8 mouse cellular contexts compared by ENCODE assay signal in the genomic region with DNA sequence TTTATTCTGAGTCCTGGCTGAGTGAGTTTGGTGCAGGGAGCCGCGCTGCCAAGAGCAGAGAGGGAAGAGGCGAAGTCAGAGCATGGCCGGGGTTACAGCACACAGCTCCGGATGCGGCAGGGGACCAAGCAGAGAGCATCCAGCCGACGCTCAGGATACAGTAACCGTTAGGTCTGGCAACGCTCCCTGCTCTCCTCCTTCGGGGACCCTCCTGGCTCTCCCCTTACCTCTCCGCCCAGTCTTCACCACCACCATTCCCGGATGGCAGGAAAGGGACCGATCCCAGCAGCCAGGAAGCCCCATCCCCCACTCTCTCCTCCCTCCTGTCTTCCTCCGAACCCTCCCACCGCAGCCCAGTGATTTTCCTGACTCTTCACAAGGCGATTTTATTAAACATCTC. TPM values are rescaled to one million over a fixed set of nuclear protein-coding genes. Genes with fewer than 3 reads are reported as not detected.
A peak's percentile ranks its signal among the peaks of the same experiment; 100 is the strongest.
DNase-seq lines count a peak whose midpoint lies in the region; ATAC-seq lines count a peak whose summit lies in the region.

No protein-coding gene starts in this region.

- H3K4me1 ChIP-seq in forebrain, embryonic 10.5 days: peaks cover 16% of the 10 kb centered on the region
- H3K4me1 ChIP-seq in midbrain, embryonic 16.5 days (ENCODE audit: control insufficient read depth, insufficient read depth, low read length): peaks cover 6% of the 10 kb centered on the region; the same call in 1 of the 2 replicates

- 1% methylated on average over 17 of the region's 17 CpGs for WGBS in forebrain, embryonic 10.5 days
- under 1% methylated on average over 15 of the region's 17 CpGs for WGBS in midbrain, embryonic 16.5 days

- H3K4me3 ChIP-seq in forebrain, embryonic 10.5 days: peak overlapping the region; percentile 58
- peak overlapping the region; percentile 35 for H3K4me3 ChIP-seq in midbrain, embryonic 16.5 days (ENCODE audit: low read depth, low read length)

- H3K36me3 ChIP-seq in forebrain, embryonic 10.5 days (replicated peaks): no peaks in the 10 kb centered on the region
- no peaks in the 10 kb centered on the region for H3K36me3 ChIP-seq in midbrain, embryonic 16.5 days (ENCODE audit: control insufficient read depth, insufficient read depth, low read length)

- DNase-seq in kidney, postnatal 10 days: peak; percentile 57
- DNase-seq in kidney, adult 18-20 months: no peak
- peak; percentile 51 for DNase-seq in forebrain, embryonic 10.5 days (ENCODE audit: extremely low spot score, low spot score)
- DNase-seq in induced T-regulatory cell, adult 2 months (ENCODE audit: low read depth): peak; percentile 25
- no peak for DNase-seq in thymus, postnatal 10 days (ENCODE audit: low spot score in 2 of 2)
- no peak for DNase-seq in adrenal gland, adult 2 months

- peak overlapping the region; percentile 62 for H3K9ac ChIP-seq in midbrain, embryonic 16.5 days (ENCODE audit: low read depth, low read length)

- peak overlapping the region; percentile 81 for H3K27ac ChIP-seq in forebrain, embryonic 10.5 days
- H3K27ac ChIP-seq in midbrain, embryonic 16.5 days (ENCODE audit: low read length): no peak overlapping the region

- peaks cover 71% of the 10 kb centered on the region for H3K27me3 ChIP-seq in forebrain, embryonic 10.5 days (ENCODE audit: poor library complexity, severe bottlenecking)
- H3K27me3 ChIP-seq in midbrain, embryonic 16.5 days (ENCODE audit: control insufficient read depth, insufficient read depth, low read depth, low read length): no peaks in the 10 kb centered on the region

- peak; percentile 74; the same call in 1 of the 2 replicates for ATAC-seq in cerebellum, adult (ENCODE audit: insufficient number of reproducible peaks, low FRiP score, low TSS enrichment)
- ATAC-seq in midbrain, embryonic 16.5 days: peak; percentile 84

- H3K9me3 ChIP-seq in forebrain, embryonic 10.5 days: 0 out of 2 replicates have a peak, but pooled peaks cover 4% of the 10 kb centered on the region
- no peaks in the 10 kb centered on the region for H3K9me3 ChIP-seq in midbrain, embryonic 16.5 days (replicated peaks; ENCODE audit: control insufficient read depth, low read length, poor library complexity, severe bottlenecking)

- H3K4me2 ChIP-seq in midbrain, embryonic 16.5 days (ENCODE audit: low read length): peak overlapping the region; percentile 54

RNA-seq across cellular contexts. Expression of a gene that starts 20.7 kb away (rescaled TPM):
- 0.31 and 0.43 TPM in 2 replicates for polyA plus RNA-seq in forebrain, embryonic 10.5 days (2016; fragmentation: Nextera tagmentation; extraction: Ambion mirVana)
- polyA plus RNA-seq in midbrain, embryonic 16.5 days (2015; fragmentation: Nextera tagmentation; extraction: Ambion mirVana): 5.2 and 5.3 TPM in 2 replicates
- 10 to 100 TPM; 37.7 to 57.1 TPM for total RNA-seq in adrenal gland, adult 2 months (2021)
- polyA plus RNA-seq in adrenal gland, adult 2 months (2012; rRNA removed): 45.7 and 61.7 TPM in 2 replicates

RNA-seq across cellular contexts. Expression of a gene that starts 20.8 kb away (rescaled TPM):
- polyA plus RNA-seq in forebrain, embryonic 10.5 days (2016; fragmentation: Nextera tagmentation; extraction: Ambion mirVana): 116 and 119 TPM in 2 replicates
- 86.1 and 92.8 TPM in 2 replicates for polyA plus RNA-seq in midbrain, embryonic 16.5 days (2015; fragmentation: Nextera tagmentation; extraction: Ambion mirVana)
- total RNA-seq in adrenal gland, adult 2 months (2021): 10 to 100 TPM; 53.1 to 84.0 TPM
- polyA plus RNA-seq in adrenal gland, adult 2 months (2012; rRNA removed): 194 and 250 TPM in 2 replicates

RNA-seq across cellular contexts. Expression of a gene that starts 56.9 kb away (rescaled TPM):
- polyA plus RNA-seq in forebrain, embryonic 10.5 days (2016; fragmentation: Nextera tagmentation; extraction: Ambion mirVana): 64.2 and 67.3 TPM in 2 replicates
- polyA plus RNA-seq in midbrain, embryonic 16.5 days (2015; fragmentation: Nextera tagmentation; extraction: Ambion mirVana): 22.9 and 25.4 TPM in 2 replicates
- 100 to 1,000 TPM; 165 to 185 TPM for total RNA-seq in adrenal gland, adult 2 months (2021)
- polyA plus RNA-seq in adrenal gland, adult 2 months (2012; rRNA removed): 74.7 and 96.9 TPM in 2 replicates

RNA-seq across cellular contexts. Expression of a gene that starts 57.8 kb away (rescaled TPM):
- 119 and 132 TPM in 2 replicates for polyA plus RNA-seq in forebrain, embryonic 10.5 days (2016; fragmentation: Nextera tagmentation; extraction: Ambion mirVana)
- 172 and 176 TPM in 2 replicates for polyA plus RNA-seq in midbrain, embryonic 16.5 days (2015; fragmentation: Nextera tagmentation; extraction: Ambion mirVana)
- total RNA-seq in adrenal gland, adult 2 months (2021): 100 to 1,000 TPM; 225 to 258 TPM
- polyA plus RNA-seq in adrenal gland, adult 2 months (2012; rRNA removed): 212 and 287 TPM in 2 replicates

Comparison
In these comparisons a context has a peak if more than half of its experiments do, and no peak if none do; other contexts are left out.
1. DNase-seq: peak in kidney, postnatal 10 days (single experiment), forebrain, embryonic 10.5 days (single experiment) and induced T-regulatory cell, adult 2 months (single experiment); none in kidney, adult 18-20 months (single experiment), thymus, postnatal 10 days (0 of 2) and adrenal gland, adult 2 months (single experiment).